Mouse (Mus musculus) 416B (cell line): ENCODE measurements at regions not wholly inside any gene's neighbourhood (a gene's known extent, or its start where the extent isn't known, plus 50 kb on each side); places are given as distances from the start of the nearest gene placed in this dataset.
A peak's percentile ranks its signal among the peaks of the same experiment; 100 is the strongest.
"Not testable (repeated sequence)": the region's sequence is repeated elsewhere in the genome, so short reads cannot be mapped to it uniquely, and the experiment has no call there.

ENCODE experiments used
- DNase-seq: peaks from one replicate; pipeline ENCODE4 v3.0.0; 2011; ENCODE audit warnings: low read depth

- DNase-seq = no peak
Observed at GRCm38 (mm10) chrX:41216827-41217226, 183.8 kb upstream of the Gria3 start.

GRCm38 (mm10) chrX:41249739-41250138 is 150.9 kb upstream of the Gria3 start:
- not testable (repeated sequence) for DNase-seq

- peak; percentile 77 for DNase-seq
Observed at GRCm38 (mm10) chrX:41252923-41253322, 147.7 kb upstream of the Gria3 start.

GRCm38 (mm10) chrX:41254695-41255094 is 146.0 kb upstream of the Gria3 start:
- no peak for DNase-seq

GRCm38 (mm10) chrX:41291098-41291497 is 109.6 kb upstream of the Gria3 start:
- peak; percentile 63 for DNase-seq

- DNase-seq = no peak
Observed at GRCm38 (mm10) chrX:41316493-41316892, 84.2 kb upstream of the Gria3 start.

GRCm38 (mm10) chrX:41317740-41318139 is 82.9 kb upstream of the Gria3 start:
- DNase-seq = peak; percentile 77

- no peak for DNase-seq
Observed at GRCm38 (mm10) chrX:41319896-41320295, 80.8 kb upstream of the Gria3 start.
